Mouse (Mus musculus): ENCODE data around the gene Zbtb32. TPM values are rescaled to one million over a fixed set of nuclear protein-coding genes. Genes with fewer than 3 reads are reported as not detected.

The Zbtb32 gene
- total RNA-seq (2022): not detected

DNA sequence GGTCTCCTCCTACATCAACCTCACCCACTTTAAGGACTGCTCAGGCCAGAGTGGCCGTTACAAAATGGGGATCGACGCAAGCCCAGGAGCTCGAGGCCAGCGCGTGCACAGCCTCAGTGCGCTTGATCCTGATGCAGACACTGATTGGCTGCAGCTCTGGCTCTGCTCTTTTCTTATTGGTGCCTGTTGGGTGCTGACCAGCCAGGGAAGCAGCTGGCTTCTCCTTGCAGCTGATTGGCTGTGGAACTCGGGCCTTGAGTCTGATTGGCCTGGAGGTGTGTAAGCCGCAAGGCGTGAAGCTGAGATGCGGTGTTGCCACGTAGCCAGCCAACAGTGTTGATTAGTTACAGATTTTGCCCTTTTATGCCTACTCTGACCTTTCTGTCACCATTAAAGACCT, at the start of gene Zbtb32:
Zbtb32 (minus strand) TSS at position 124 of the 400 bp plus-strand sequence.
- DNase-seq (ENCODE audit: low spot score in 2 of 2): no peak

DNA sequence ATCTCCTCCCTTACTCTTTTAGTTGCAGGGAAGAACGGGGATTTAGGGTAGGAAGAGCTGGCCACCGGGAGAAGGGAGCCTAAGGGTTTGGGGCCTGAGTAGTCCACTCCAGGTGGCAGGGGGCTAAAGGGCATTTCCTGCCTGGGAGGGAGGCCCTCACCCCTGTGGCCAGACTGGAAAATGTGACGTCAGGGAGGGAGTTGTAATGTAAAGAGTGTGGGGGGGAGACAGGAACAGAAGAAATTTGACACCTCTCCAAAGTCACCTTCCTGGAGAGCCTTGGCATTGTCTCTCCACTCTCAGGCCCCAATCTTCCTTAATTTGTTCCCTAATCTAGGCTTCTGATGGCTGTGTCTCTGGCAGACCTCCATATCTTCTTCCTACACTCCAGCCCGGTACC, 40.4 kb upstream of the Zbtb32 start:
- no peak for DNase-seq (ENCODE audit: low spot score in 2 of 2)

DNA sequence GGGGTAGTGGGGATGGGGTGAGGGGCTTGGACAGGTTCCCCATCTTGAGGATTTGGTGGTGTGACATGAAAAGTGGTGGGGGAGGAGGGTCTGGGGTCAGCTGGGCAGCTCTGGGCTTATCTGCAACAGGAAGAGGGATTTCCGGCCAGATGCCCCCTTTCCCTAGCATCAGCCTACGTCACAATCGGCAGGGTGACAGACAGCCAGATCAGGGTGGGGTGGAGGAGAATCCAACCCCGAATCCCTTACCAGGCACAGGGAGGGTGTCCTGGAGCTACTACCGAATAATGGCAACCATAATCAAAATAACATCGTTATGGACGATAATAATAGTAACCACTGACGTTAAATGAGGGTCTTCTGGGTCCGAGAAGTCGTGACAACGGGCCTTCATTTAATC, 37.7 kb upstream of the Zbtb32 start:
- no peak for DNase-seq (ENCODE audit: low spot score in 2 of 2)

- no peak for DNase-seq (ENCODE audit: low spot score in 2 of 2)
These were observed 37.0 kb upstream of the Zbtb32 start, which contains the start of gene Etv2 for GRCm38 (mm10) chr7:30635752-30636151. TSS of gene Etv2 (minus strand) at chr7:30635852.

- DNase-seq (ENCODE audit: low spot score in 2 of 2): no peak
These were observed 35.9 kb upstream of the Zbtb32 start for GRCm38 (mm10) chr7:30634621-30635020.

DNA sequence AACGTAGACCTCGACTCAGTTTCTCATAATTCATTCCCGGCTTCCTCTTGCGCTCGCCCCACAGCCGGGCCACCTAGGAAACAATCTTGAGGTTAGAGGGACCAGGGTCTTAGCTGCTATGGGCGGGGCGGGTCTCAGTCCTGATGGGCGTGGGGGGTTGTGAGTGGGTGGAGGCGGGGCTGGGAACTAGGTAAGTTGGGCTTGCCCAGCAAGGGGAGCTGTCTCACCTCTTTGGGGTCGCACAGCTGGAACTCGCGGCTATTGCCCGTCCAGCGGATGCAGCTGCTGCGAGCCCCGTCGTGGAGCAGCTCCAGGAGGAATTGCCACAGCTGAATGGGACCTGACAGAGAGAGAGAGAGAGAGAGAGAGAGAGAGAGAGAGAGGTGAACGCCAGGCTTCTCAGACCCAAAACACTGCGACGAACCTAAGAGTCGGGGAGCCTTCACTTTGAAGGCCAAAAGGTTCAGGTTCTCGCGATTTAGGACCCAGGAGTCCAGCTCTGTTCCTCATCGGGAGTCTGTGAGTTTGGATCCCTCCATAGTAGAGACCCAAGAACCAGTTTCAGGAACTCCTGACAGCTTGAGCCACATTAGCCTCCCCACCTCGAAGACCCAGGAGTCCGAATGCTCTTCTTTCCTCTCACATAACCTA, 35.2 kb upstream of the Zbtb32 start:
- no peak for DNase-seq (ENCODE audit: low spot score in 2 of 2)

- DNase-seq (ENCODE audit: low spot score in 2 of 2): no peak
These were observed 30.3 kb upstream of the Zbtb32 start for GRCm38 (mm10) chr7:30629013-30629412.

DNA sequence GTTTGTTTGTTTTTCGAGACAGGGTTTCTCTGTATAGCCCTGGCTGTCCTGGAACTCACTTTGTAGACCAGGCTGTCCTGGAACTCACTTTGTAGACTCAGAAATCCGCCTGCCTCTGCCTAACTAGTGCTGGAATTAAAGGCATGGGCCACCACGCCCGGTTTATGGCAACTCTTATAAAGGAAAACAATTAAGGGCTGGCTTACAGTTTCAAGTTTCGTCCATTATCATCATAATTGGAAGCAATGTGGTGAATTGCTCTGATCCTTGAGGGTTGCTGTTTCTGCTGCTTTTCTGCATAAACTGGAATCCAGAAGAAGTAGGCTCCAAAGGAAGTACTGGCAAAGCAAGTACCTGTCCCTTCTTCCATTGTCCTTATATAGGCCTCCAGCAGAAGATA, 27.9 kb upstream of the Zbtb32 start:
- no peak for DNase-seq (ENCODE audit: low spot score in 2 of 2)

GRCm38 (mm10) chr7:30625530-30626384, 27.0 kb upstream of the Zbtb32 start, which contains the start of gene Cox6b1:
TSS of gene Cox6b1 (minus strand) at chr7:30626151.
- peak; percentile 82 to 83 for DNase-seq (ENCODE audit: low spot score in 2 of 2)

DNA sequence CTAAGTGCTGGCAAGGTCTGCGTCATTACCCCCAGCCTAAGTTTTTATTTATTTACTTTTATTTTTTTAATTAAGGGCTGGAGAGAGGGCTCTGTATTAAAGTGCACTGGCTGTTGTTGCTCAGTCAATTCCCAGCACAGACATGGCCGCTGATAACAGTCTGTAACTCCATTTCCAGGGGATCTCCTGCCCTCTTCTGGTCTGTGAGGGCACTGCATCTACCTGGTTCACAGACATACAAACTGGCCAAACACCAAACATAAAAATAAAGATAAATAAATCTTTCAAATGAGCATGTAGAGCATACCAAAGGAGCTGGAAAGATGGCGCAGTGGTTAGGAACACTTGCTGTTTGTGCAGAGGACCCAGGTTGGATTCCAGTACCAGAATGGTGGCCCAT, 20.5 kb upstream of the Zbtb32 start:
- no peak for DNase-seq (ENCODE audit: low spot score in 2 of 2)

GRCm38 (mm10) chr7:30618658-30619057, 19.9 kb upstream of the Zbtb32 start:
- no peak for DNase-seq (ENCODE audit: low spot score in 2 of 2)

GRCm38 (mm10) chr7:30615049-30615760, 16.5 kb upstream of the Zbtb32 start:
- DNase-seq (ENCODE audit: low spot score in 2 of 2): no peak

DNA sequence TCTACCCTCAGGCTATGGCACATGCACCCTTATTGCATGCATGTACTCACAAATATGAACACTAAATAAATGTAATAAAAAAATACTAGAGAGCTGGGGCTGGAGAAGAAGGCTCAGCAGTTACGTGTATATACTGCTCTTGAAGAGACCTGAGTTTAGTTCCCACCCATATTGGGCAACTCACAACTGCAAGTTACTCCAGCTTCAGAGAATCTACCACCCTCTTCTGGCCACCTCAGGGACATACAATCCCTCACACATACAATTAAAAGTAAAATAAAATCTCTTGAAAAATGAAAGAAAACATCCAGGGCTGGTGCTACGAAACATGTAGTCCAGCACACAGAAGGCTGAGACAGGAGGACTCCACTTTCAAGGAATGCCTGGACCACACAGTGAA, 15.7 kb upstream of the Zbtb32 start:
- DNase-seq (ENCODE audit: low spot score in 2 of 2): no peak

GRCm38 (mm10) chr7:30613529-30614112, 14.9 kb upstream of the Zbtb32 start:
- DNase-seq (ENCODE audit: low spot score in 2 of 2): peak in 1 of 2 experiments; percentile 30

DNA sequence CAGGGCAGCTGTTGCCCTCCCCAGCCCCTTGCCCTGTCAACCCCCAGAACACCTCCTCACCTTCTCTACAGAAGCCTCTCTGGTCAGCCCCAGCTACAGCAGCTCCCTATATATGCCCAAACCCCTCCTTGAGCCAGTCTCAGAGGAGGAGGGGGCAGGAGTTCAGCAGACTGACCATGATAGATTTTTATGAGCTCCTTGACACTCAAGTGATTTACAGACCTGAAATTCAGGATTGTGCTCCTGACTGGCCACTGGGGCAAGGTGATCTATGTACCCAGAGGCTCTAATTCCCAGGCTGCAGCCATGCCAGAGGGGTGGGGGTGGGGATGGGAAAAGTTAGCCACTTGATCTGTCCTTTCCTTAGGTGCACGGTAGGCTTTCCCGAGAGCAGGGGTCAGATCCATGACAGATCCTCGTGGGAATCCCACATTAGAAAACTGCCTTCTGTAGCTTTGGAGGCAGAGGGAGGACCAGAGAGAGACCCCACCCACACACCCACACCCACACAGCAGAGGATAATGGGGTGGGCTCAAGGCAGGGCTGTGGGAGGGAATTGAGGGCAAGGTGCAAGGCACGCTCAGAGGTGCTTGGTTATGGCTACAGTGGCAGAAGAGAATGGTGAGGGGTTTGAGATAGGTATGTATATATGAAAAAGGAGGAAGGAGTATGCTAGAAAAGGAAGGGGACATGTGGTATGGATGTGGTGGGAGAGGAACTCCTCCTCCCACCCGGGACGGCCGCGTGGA, 14.1 kb upstream of the Zbtb32 start, which contains the start of gene Upk1a:
Upk1a (minus strand) TSS at position 194 of the 749 bp plus-strand sequence.
- DNase-seq (ENCODE audit: low spot score in 2 of 2): no peak

DNA sequence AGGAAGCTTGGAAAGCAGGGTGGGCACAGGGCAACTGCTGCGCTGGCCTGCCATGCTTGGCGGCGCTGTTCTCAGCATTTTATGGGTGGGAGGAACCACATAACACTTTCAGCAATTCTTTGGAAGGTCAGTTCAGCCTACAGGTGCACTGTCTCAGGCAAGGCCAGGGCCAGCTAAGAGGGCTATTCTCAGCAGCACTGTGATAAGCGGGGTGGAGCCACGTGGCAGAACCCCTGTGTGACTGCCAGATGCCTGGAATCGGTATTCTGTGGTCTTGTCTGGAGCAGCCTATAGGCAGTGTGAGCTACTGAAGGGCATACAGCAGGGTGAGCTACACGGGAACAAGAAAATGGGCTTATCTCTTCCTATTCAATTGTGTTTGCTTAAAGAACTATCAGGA, 11.3 kb upstream of the Zbtb32 start:
- no peak for DNase-seq (ENCODE audit: low spot score in 2 of 2)

DNA sequence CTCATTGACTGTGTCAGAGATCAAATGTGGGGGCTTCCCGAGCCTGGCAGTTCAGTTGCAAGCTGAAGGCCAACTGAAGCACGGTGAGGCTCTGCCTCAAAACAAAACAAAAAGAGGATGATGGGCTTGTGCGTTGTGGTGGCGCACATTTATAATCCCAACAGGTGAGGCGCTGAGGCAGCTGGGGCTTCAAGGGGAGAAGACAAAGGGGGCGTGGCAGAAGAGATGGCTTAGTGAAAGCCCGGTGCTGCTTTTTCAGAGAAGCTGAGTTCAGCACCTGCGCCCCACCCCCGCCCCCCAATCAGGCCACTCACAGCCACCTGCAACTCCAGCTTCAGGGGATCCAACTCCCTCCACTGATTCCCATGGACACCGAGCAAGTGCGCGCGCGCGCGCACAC, 9.8 kb upstream of the Zbtb32 start:
- no peak for DNase-seq (ENCODE audit: low spot score in 2 of 2)

DNA sequence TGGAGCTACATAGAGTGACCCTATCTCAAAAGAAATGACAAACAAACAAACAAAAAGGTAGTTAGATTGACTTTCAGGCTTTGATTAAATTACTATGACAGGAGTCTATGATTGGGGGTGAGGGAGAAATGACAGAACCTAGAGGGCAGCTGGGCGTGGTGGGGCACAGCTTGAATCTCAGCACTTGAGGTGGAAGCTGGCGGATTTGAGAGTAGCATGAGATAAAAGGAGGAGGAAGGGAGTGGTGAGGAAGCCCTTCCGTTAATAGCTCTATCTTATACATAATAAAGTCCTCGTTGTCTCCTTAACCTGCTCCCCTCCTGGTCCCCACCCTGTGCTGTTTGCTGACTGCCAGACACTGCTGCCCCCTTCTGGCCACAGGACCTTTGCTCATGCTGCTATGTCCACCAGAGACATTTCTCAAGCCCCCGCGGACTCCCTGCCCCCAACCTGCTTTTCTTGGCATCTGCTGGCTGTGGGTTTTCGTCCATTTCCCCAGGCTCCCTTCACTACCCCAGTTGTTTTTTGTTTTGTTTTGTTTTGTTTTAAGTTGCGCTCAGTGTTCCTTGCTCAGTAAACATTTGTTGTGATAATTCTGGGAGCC, 9.1 kb upstream of the Zbtb32 start:
- DNase-seq (ENCODE audit: low spot score in 2 of 2): no peak

GRCm38 (mm10) chr7:30604944-30605343, 6.2 kb upstream of the Zbtb32 start:
- DNase-seq (ENCODE audit: low spot score in 2 of 2): no peak

- no peak for DNase-seq (ENCODE audit: low spot score in 2 of 2)
These were observed 5.7 kb upstream of the Zbtb32 start for GRCm38 (mm10) chr7:30604424-30604823.
